Mouse (Mus musculus) stomach, embryonic 16.5 days (tissue): Measurements from ENCODE around the gene Naxd. TPM values are rescaled to one million over a fixed set of nuclear protein-coding genes. Genes with fewer than 3 reads are reported as not detected.

ENCODE experiments used
- ATAC-seq: fragments of 200-750 bp; cut with Nextera tagmentation; 2 replicates; pipeline ENCODE4 v1.8.0; 2017; ENCODE audit warnings: moderate number of reproducible peaks, moderate TSS enrichment; ENCODE audit not compliant: insufficient read depth, low FRiP score
- H3K27ac ChIP-seq: fragments of 300-500 bp; sonication (generic); 2 replicates; pipeline ENCODE4 v1.5.1; 2014; ENCODE audit warnings: low read length
- H3K27me3 ChIP-seq: fragments of 300-500 bp; sonication (generic); 2 replicates; pipeline ENCODE4 v1.6.1; 2014; ENCODE audit warnings: low read length, control low read depth, mixed read lengths; ENCODE audit not compliant: control insufficient read depth, insufficient read depth
- H3K36me3 ChIP-seq: fragments of 300-500 bp; sonication (generic); 2 replicates; pipeline ENCODE4 v1.6.1; 2014; ENCODE audit warnings: low read length; ENCODE audit not compliant: control insufficient read depth, insufficient read depth
- H3K4me1 ChIP-seq: fragments of 300-500 bp; sonication (generic); 2 replicates; pipeline ENCODE4 v1.6.1; 2014; ENCODE audit warnings: low read length, control low read depth, mixed read lengths; ENCODE audit not compliant: control insufficient read depth, insufficient read depth
- H3K4me2 ChIP-seq: fragments of 300-500 bp; sonication (generic); 2 replicates; pipeline ENCODE4 v1.6.1; 2014; ENCODE audit warnings: low read depth, low read length, mixed read lengths
- H3K4me3 ChIP-seq: fragments of 300-500 bp; sonication (generic); replicated peaks from 2 replicates; pipeline ENCODE4 v1.5.1; 2014; ENCODE audit warnings: mild to moderate bottlenecking, low read length
- H3K9ac ChIP-seq: fragments of 300-500 bp; sonication (generic); 2 replicates; pipeline ENCODE4 v1.6.1; 2014; ENCODE audit warnings: low read length
- H3K9me3 ChIP-seq: fragments of 300-500 bp; sonication (generic); replicated peaks from 2 replicates; pipeline ENCODE4 v1.6.1; 2016; ENCODE audit warnings: low read length, control low read depth; ENCODE audit not compliant: control insufficient read depth
- WGBS: fragments of 180-500 bp; shearing (Covaris S2); extraction: QIAGEN DNeasy Blood & Tissue Kit; methylation state at CpG from one replicate; pipeline ENCODE4 v1.1.7; 2014; 5-methylcytosine and 5-hydroxymethylcytosine counted together
- polyA plus RNA-seq: library from polyadenylated mRNA; unstranded; fragments of >200 nt; fragmentation: Nextera tagmentation; extraction: Ambion mirVana; gene quantifications from 2 replicates; pipeline ENCODE4 v1.2.1, GENCODE M21; 2015

Naxd gene
- polyA plus RNA-seq, 1 experiment from 2014 or later, result 110 TPM

DNA sequence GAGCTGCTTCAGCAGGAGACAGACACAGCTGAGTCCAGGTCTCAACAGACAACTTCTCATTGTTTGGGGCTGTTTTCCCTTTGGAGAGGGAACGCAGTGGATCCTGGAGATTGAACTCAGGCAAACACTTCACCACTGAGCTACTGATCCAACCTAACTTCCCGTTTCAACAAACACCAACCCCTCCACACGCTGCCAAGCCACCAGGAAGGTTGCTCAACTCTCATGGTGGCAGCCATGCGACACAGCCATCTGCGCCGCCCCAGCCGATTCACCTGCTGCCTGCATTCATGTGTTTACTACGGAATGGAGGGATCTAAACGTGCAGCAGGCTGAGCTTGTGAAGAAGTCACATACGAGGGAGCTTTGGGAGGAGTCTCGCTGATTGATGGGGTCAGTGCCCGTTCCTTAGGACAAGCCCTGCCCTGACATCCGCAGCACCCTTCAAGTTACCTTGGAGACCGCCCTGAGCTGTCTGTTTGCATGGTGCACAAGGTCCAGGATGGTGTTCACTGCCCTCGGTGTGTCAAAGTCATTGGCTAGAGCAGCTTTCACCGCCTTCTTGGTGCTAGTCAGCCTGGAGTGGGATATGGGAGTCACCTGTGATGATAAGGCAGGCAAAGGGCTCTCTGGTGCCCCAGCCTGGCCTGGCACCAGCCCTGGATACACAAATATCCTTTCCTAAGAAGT, 20.2 kb downstream of the Naxd start:
- Histone ChIP-seq H3K4me1 (no peaks in the 10 kb centered on the region), H3K9me3 (no peaks in the 10 kb centered on the region), H3K9ac (no peak overlapping the region), H3K4me3 (no peak overlapping the region), H3K36me3 (peaks cover 11% of the 10 kb centered on the region; the same call in 1 of the 2 replicates), H3K27ac (no peak overlapping the region), H3K4me2 (no peak overlapping the region), H3K27me3 (no peaks in the 10 kb centered on the region)
- WGBS, result 70% methylated on average over 16 of the region's 16 CpGs
- ATAC-seq, result no peak

DNA sequence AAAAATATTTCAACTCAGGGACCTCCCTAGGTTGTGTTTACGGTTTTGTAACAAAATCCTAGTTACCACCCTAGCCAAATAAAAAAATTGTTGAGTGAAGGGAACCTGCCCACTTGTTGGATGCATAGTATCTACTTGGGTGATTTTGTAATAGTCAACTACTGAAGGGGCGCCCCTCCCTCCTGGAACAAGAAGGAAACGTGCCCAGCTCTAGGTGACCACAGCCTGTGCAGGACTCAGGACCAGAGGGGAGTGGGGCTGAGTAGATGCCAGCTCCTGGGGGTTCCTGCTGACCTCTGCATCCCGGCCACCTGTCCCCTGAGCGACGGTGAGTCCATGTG, 20.7 kb downstream of the Naxd start:
- WGBS, result 73% methylated on average over 6 of the region's 6 CpGs
- Histone ChIP-seq H3K36me3 (0 out of 2 replicates have a peak, but pooled peaks cover 8% of the 10 kb centered on the region), H3K4me2 (no peak overlapping the region), H3K4me3 (no peak overlapping the region), H3K27ac (no peak overlapping the region), H3K9ac (no peak overlapping the region), H3K4me1 (no peaks in the 10 kb centered on the region), H3K27me3 (no peaks in the 10 kb centered on the region), H3K9me3 (no peaks in the 10 kb centered on the region)
- ATAC-seq, result no peak

DNA sequence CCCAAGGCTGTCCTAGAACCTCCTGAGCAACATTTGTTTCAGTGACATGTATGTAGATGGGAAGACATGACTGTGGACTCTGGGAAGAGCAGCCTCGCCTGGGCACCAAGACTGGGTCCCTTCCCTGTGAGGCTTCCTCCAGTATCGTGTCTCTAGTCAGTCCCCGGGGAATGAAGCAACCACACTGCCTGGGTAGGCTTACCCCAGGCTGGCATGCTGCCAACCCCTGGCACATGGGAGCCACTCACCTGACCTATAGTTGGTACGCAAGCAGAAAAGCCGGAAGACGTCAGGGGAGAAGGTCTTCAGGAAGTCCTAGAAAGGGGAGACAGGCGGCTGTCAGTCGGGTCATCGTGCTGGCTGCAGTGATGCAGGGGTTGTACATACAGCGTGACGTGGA, 21.4 kb downstream of the Naxd start:
- Histone ChIP-seq H3K4me3 (no peak overlapping the region), H3K27me3 (no peaks in the 10 kb centered on the region), H3K9me3 (no peaks in the 10 kb centered on the region), H3K36me3 (0 out of 2 replicates have a peak, but pooled peaks cover 8% of the 10 kb centered on the region), H3K27ac (no peak overlapping the region), H3K4me1 (no peaks in the 10 kb centered on the region), H3K9ac (no peak overlapping the region), H3K4me2 (no peak overlapping the region)
- ATAC-seq, result no peak
- 85% methylated on average over 11 of the region's 11 CpGs for WGBS

DNA sequence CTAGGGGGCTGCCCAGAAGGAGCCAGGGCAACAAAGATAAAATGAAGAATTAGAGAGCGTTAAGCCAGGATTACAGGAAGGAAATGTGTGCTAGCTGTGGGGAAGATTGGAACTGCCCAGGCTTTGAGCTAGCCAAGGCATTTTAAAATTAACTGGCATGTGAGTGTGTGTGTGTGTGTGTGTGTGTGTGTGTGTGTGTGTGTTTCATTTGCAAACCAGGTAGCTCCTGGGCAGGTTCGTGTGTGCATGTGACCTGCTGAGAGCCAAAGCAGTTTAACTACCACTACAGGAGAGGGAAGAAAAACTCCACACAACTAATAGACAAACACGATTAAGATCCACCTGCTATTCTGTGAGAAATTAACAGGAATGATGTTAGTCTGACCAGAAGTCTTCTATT, 26.0 kb downstream of the Naxd start:
- no peaks in the 10 kb centered on the region for H3K27me3 ChIP-seq
- 75% methylated on average over 3 of the region's 3 CpGs for WGBS
- ATAC-seq, result no peak

DNA sequence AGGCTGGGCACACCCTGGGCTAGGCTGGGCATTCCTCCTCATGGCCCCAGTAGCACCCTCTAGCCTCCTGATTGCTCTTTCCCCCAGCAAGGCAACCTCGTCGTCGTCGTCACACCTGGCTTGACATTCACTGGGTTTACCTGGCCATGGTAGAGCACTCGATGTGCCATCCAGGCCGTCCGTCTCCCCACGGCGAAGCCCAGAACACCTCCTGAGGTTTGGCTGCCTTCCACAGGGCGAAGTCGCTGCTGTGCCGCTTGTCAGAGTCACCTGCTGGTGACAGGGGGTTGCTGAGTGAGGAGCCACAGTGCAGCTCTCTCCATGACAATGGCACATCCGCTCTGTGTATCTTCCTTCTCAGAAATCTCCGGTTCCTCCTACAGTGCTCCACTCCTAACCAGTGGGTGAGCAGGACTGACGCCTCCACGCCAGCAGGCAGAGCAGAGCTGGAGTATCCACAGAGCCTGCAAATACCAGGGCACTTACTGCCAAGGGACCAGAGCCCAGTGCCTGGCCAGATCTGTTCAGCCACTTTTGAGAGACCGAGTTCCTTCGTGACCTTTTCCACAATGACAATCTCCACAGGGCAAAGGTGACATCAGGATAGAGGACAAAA, 33.0 kb downstream of the Naxd start:
- ATAC-seq, result no peak
- H3K9me3 ChIP-seq, result no peaks in the 10 kb centered on the region
- 85% methylated on average over 18 of the region's 18 CpGs for WGBS

More for the DNA sequence above, 26.0 kb downstream of the Naxd start:
- H3K4me2 ChIP-seq, result no peak overlapping the region
- no peaks in the 10 kb centered on the region for H3K9me3 ChIP-seq
- H3K9ac ChIP-seq, result no peak overlapping the region
- no peak overlapping the region for H3K27ac ChIP-seq
- no peak overlapping the region for H3K4me3 ChIP-seq
- 0 out of 2 replicates have a peak, but pooled peaks cover 3% of the 10 kb centered on the region for H3K36me3 ChIP-seq
- H3K4me1 ChIP-seq, result no peaks in the 10 kb centered on the region

DNA sequence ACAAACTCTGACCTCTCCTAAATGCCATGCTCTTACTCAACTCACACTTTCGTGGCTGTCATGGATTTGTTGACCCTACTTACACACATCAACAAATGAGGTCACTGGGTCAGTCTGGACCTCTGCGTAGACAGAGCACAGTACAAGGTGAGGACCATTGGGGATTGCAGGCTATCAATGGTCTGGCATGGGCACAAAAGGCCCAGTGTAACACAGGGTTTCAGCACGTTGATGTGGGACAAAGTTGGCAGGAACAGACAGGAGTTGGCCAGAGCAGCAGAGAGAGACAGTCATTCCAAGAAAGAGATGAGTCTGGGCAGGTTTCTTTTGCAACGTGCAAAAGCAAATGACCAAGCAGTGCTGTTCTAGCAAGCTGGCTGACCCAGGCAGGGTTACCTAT, 33.5 kb downstream of the Naxd start:
- Histone ChIP-seq H3K27me3 (no peaks in the 10 kb centered on the region), H3K4me3 (no peak overlapping the region), H3K36me3 (peaks cover 9% of the 10 kb centered on the region; the same call in 1 of the 2 replicates), H3K9me3 (no peaks in the 10 kb centered on the region), H3K4me1 (no peaks in the 10 kb centered on the region), H3K4me2 (no peak overlapping the region), H3K9ac (no peak overlapping the region), H3K27ac (no peak overlapping the region)
- no peak for ATAC-seq
- 70% methylated on average over 4 of the region's 4 CpGs for WGBS

More for the DNA sequence above, 33.0 kb downstream of the Naxd start:
- Histone ChIP-seq H3K9ac (no peak overlapping the region), H3K27me3 (no peaks in the 10 kb centered on the region), H3K4me3 (no peak overlapping the region), H3K4me2 (no peak overlapping the region), H3K36me3 (peaks cover 8% of the 10 kb centered on the region; the same call in 1 of the 2 replicates), H3K4me1 (no peaks in the 10 kb centered on the region), H3K27ac (no peak overlapping the region)

DNA sequence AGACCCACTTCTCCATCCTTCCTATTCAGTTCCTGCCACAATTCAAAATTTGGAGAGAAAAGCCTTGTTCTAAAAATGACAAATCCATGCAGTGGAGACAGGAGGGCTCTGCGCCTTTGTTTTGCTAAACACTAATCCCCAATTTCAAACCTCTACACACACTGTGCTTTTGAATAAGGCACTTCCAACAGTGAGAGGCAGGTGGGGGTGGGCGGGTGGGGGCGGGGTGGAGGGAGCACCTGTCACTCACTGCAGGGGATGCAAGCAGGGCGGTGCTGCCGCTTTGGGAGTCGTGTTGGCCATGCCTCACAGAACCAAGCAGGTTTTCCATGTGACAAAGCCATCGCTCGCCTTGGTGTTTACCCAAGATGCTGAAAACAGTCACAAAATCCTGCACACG, 37.2 kb downstream of the Naxd start:
- Histone ChIP-seq H3K9me3 (no peaks in the 10 kb centered on the region), H3K4me3 (no peak overlapping the region), H3K4me1 (no peaks in the 10 kb centered on the region), H3K36me3 (peaks cover 11% of the 10 kb centered on the region; the same call in 1 of the 2 replicates), H3K27me3 (no peaks in the 10 kb centered on the region), H3K9ac (no peak overlapping the region), H3K4me2 (no peak overlapping the region), H3K27ac (no peak overlapping the region)
- no peak for ATAC-seq
- 60% methylated on average over 9 of the region's 9 CpGs for WGBS

DNA sequence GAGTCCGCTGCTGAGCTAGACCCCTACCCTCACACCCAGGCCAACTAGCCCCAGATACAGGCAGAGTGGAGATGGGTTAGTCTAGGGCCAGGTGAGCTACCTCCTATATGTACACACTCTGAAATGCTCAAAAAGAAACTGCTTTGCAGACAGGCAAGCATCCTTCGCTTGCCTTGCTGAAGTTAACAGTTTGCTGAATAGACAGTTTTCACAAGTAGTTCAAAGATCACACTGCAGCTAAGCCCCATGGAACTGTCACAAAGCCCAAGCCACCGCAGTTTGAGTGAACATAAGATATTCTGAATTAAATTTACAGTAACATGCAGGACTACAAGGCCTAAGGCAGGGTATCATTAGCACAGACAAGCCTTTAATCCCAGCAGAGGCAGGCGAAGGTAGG, 41.7 kb downstream of the Naxd start:
- H3K9me3 ChIP-seq, result no peaks in the 10 kb centered on the region
- peaks cover 20% of the 10 kb centered on the region for H3K36me3 ChIP-seq
- H3K4me3 ChIP-seq, result no peak overlapping the region

DNA sequence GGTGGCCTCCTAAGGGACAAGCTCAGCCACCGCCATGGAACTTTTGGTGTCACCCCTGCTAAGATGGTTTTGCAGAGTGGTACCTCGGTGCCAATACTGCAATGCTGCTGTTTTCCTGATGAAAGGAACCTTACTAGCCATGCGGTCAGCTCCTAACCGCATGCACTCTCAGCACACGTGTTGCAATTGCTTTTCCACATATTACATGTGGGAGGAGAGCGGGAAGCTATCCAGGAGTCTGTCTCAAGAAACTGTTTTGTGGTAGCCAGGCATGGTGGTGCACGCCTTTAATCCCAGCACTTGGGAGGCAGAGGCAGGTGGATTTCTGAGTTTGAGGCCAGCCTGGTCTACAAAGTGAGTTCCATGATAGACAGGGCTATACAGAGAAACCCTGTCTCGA, 42.9 kb downstream of the Naxd start:
- Histone ChIP-seq H3K9me3 (no peaks in the 10 kb centered on the region), H3K4me1 (no peaks in the 10 kb centered on the region), H3K9ac (no peak overlapping the region), H3K36me3 (peaks cover 20% of the 10 kb centered on the region), H3K4me2 (no peak overlapping the region), H3K27ac (no peak overlapping the region), H3K4me3 (no peak overlapping the region), H3K27me3 (no peaks in the 10 kb centered on the region)
- WGBS, result 91% methylated on average over 8 of the region's 8 CpGs
- ATAC-seq, result no peak

More for the DNA sequence above, 41.7 kb downstream of the Naxd start:
- no peak for ATAC-seq
- 93% methylated on average over 4 of the region's 4 CpGs for WGBS
- no peak overlapping the region for H3K4me2 ChIP-seq
- H3K27ac ChIP-seq, result no peak overlapping the region
- no peaks in the 10 kb centered on the region for H3K4me1 ChIP-seq
- no peak overlapping the region for H3K9ac ChIP-seq
- no peaks in the 10 kb centered on the region for H3K27me3 ChIP-seq
